Mouse (Mus musculus): Measurements from ENCODE around the gene Letmd1.

GRCm38 (mm10) chr15:100421059-100421757 is 47.6 kb upstream of the Letmd1 start:
- TF ChIP-seq CTCF (IDR thresholded peaks at IDR 0.05; ENCODE audit: low read depth): no peak
- no peak for TF ChIP-seq EP300 (optimal IDR thresholded peaks at IDR 0.05)
